Mouse (Mus musculus): Measurements from ENCODE around the gene Tmem175.
"Not testable (repeated sequence)": the region's sequence is repeated elsewhere in the genome, so short reads cannot be mapped to it uniquely, and the experiment has no call there.

Gene Tmem175

GRCm38 (mm10) chr5:108629634-108630483 lies at the start of gene Tmem175, which contains the start of gene Gak:
Tmem175 (plus strand) TSS chr5:108629770.
Gak (minus strand) TSS chr5:108629755.
- peak; percentile 96 for DNase-seq

- DNase-seq = no peak
These were observed 48.1 kb upstream of the Tmem175 start for GRCm38 (mm10) chr5:108581361-108581891.

GRCm38 (mm10) chr5:108599923-108600322 lies 29.6 kb upstream of the Tmem175 start:
- DNase-seq = no peak

GRCm38 (mm10) chr5:108602537-108602936 lies 27.0 kb upstream of the Tmem175 start:
- DNase-seq = no peak

- DNase-seq = no peak
These were observed 19.1 kb upstream of the Tmem175 start for GRCm38 (mm10) chr5:108610426-108610825.

GRCm38 (mm10) chr5:108621870-108622269 lies 7.7 kb upstream of the Tmem175 start:
- no peak for DNase-seq

- no peak for DNase-seq
These were observed 3.4 kb upstream of the Tmem175 start for GRCm38 (mm10) chr5:108626050-108626660.

GRCm38 (mm10) chr5:108628891-108629633 lies 508 bp upstream of the Tmem175 start:
- DNase-seq = no peak

- DNase-seq = no peak
These were observed 4.1 kb downstream of the Tmem175 start for GRCm38 (mm10) chr5:108633676-108634075.

- DNase-seq = not testable (repeated sequence)
These were observed 4.5 kb downstream of the Tmem175 start for GRCm38 (mm10) chr5:108634088-108634487.

GRCm38 (mm10) chr5:108636172-108636571 lies 6.6 kb downstream of the Tmem175 start:
- no peak for DNase-seq

- DNase-seq = no peak
These were observed 14.1 kb downstream of the Tmem175 start for GRCm38 (mm10) chr5:108643674-108644073.

- no peak for DNase-seq
These were observed 16.2 kb downstream of the Tmem175 start for GRCm38 (mm10) chr5:108645651-108646342.

- no peak for DNase-seq
These were observed 16.7 kb downstream of the Tmem175 start for GRCm38 (mm10) chr5:108646343-108646660.

GRCm38 (mm10) chr5:108647311-108647710 lies 17.7 kb downstream of the Tmem175 start:
- no peak for DNase-seq

- DNase-seq = no peak
These were observed 18.4 kb downstream of the Tmem175 start for GRCm38 (mm10) chr5:108647820-108648465.

GRCm38 (mm10) chr5:108648937-108649576 lies 19.5 kb downstream of the Tmem175 start:
- no peak for DNase-seq

- DNase-seq = no peak
These were observed 20.8 kb downstream of the Tmem175 start for GRCm38 (mm10) chr5:108650341-108650740.

- no peak for DNase-seq
These were observed 21.7 kb downstream of the Tmem175 start for GRCm38 (mm10) chr5:108651136-108651720.

- DNase-seq = peak; percentile 75
These were observed 22.3 kb downstream of the Tmem175 start for GRCm38 (mm10) chr5:108651823-108652222.

GRCm38 (mm10) chr5:108653341-108653740 lies 23.8 kb downstream of the Tmem175 start:
- no peak for DNase-seq
